Mouse (Mus musculus): ENCODE measurements around the gene Btbd35f1. TPM values are rescaled to one million over a fixed set of nuclear protein-coding genes. Genes with fewer than 3 reads are reported as not detected.
"Not testable (repeated sequence)": the region's sequence is repeated elsewhere in the genome, so short reads cannot be mapped to it uniquely, and the experiment has no call there.

Gene Btbd35f1
- polyA plus RNA-seq (2016; fragmentation: Nextera tagmentation; extraction: Ambion mirVana), result not detected in 2 replicates

DNA sequence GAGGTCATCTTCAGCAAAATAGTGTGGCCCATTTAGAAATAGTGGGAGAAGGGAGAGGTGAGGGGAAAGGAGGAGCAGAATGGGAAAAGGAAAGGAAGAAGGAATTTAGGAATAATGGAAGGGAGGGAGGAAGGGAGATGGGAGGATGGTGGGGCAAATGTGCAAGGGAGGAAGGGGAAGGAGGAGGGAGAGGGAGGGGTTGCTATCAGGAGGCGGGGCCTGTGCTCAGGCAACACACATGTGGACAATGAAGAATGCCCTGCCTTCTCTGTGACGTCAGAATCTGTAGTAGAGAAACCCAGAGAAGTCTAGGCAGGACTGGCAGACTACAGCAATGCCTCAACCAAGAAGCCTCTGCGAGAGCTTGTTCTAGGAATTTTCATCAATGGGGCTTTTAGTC, at the start of gene Btbd35f1:
TSS of gene Btbd35f1 (plus strand) at position 301 of the 400 bp plus-strand sequence.
- not testable (repeated sequence) for H3K27me3 ChIP-seq (replicated peaks; ENCODE audit: low read depth, poor library complexity, severe bottlenecking); H3K4me3 ChIP-seq
- WGBS, result no CpG with 5 or more reads among the region's 3 CpGs

DNA sequence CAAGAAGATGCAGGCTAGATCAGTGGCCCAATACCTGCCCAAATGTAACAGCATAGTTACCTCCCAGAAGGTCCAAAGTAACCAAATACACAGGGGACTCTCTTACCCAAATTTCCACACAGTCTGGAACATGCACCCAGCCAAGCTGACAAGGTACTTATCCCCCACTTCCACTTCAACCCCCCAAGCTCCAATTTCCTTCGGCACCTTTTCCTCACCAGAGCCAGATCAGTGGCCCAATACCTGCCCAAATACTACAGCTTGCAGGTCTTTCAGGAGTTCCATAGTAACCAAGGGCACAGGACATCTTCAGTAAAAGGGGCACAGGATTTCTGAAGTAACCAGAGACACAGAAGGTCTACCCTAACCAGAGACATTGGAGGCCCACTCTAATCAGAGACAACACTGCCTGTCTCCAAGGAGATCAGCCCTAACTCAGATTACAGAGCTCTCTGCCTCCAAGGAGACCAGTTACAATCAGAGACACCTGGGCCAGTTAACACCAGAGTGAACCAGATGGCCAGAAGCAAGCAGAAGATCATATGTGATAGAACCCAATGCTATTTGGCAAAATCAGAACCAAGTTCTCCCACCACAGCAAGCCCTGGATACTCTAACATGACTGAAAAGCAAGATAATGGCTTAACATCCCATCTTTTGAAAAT, 31.2 kb downstream of the Btbd35f1 start:
- H3K36me3 ChIP-seq (replicated peaks); DNase-seq (ENCODE audit: low spot score); H3K27me3 ChIP-seq (replicated peaks; ENCODE audit: low read depth, poor library complexity, severe bottlenecking); H3K4me3 ChIP-seq; H3K4me1 ChIP-seq; H3K27ac ChIP-seq (replicated peaks): not testable (repeated sequence)
- peaks cover 14% of the 10 kb centered on the region for H3K9me3 ChIP-seq
- WGBS, result 93% methylated on average over 1 of the region's 1 CpGs

More for the DNA sequence above, at the start of gene Btbd35f1:
- DNase-seq (ENCODE audit: low spot score); H3K27ac ChIP-seq (replicated peaks); H3K9me3 ChIP-seq; H3K36me3 ChIP-seq (replicated peaks); H3K4me1 ChIP-seq: not testable (repeated sequence)

DNA sequence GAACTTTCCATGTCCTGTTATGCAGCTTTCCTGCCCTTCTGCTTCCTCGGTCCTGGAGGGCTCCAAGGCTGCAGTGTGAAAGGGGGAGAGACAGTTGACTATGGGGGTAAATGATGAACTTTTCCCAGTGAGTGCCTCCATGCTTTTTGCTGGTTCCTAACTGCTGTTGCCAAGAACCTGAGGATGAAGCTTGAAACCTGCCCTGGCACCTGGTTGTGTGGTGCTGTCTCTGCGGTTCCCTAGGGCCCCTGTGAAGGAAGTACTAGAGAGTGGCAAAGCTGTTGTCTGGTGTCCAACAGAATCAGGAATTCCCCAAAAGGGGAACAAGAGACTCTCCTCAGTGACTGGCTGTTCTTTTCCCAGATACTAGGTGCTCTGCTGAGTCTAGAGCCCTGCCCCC, 41.2 kb downstream of the Btbd35f1 start:
- WGBS, result 93% methylated on average over 1 of the region's 2 CpGs
- H3K36me3 ChIP-seq (replicated peaks); H3K27me3 ChIP-seq (replicated peaks; ENCODE audit: low read depth, poor library complexity, severe bottlenecking); DNase-seq (ENCODE audit: low spot score); H3K4me3 ChIP-seq; H3K27ac ChIP-seq (replicated peaks); H3K4me1 ChIP-seq: not testable (repeated sequence)
- H3K9me3 ChIP-seq, result peaks cover 22% of the 10 kb centered on the region

DNA sequence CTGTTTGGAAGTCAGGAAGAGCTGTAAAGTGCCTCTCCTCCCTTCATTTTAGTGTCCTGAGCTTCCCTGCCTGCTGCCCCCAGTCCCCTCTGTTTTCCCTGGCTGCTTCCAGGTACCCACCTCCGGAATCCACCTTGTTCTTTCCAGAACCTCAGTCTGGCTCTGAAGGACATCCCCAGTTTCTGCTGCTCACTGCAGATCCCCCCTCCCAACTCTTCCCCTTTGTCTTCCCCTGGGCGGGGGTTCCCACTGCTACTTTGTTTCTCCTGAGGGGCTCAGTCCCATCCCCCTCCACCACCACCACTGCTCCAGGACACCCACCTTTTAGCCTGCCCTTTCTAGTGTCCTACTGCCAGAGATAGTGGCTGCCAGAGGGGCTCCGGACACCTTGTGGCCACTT, 41.6 kb downstream of the Btbd35f1 start:
- not testable (repeated sequence) for H3K4me1 ChIP-seq; H3K4me3 ChIP-seq; DNase-seq (ENCODE audit: low spot score); H3K36me3 ChIP-seq (replicated peaks); H3K27me3 ChIP-seq (replicated peaks; ENCODE audit: low read depth, poor library complexity, severe bottlenecking); H3K27ac ChIP-seq (replicated peaks)
- WGBS, result 86% methylated on average over 3 of the region's 3 CpGs
- H3K9me3 ChIP-seq, result peaks cover 22% of the 10 kb centered on the region

Other genes with a start within 250 kb of the Btbd35f1 start
- not detected in 2 replicates for gene Gm5926, start 90.7 kb downstream of the Btbd35f1 start, polyA plus RNA-seq (2016; fragmentation: Nextera tagmentation; extraction: Ambion mirVana)
- gene Btbd35f21, start 166.1 kb downstream of the Btbd35f1 start, polyA plus RNA-seq (2016; fragmentation: Nextera tagmentation; extraction: Ambion mirVana), result not detected in 2 replicates

Data from embryonic facial prominence, embryonic 10.5 days (tissue).